Mouse (Mus musculus) olfactory bulb, adult 2 months (tissue): ENCODE measurements at regions not wholly inside any gene's neighbourhood (a gene's known extent, or its start where the extent isn't known, plus 50 kb on each side); places are given as distances from the start of the nearest gene placed in this dataset.

Source experiments
- H3K27ac ChIP-seq: fragments of 200-500 bp; 2 replicates; pipeline ENCODE4 v1.5.1; 2012; ENCODE audit warnings: low read depth, low read length; ENCODE audit not compliant: insufficient read depth
- H3K4me1 ChIP-seq: fragments of 200-500 bp; 2 replicates; pipeline ENCODE4 v1.6.1; 2012; ENCODE audit warnings: low read length; ENCODE audit not compliant: control insufficient read depth, insufficient read depth
- H3K4me3 ChIP-seq: fragments of 200-500 bp; 2 replicates; pipeline ENCODE4 v1.5.1; 2012; ENCODE audit warnings: mild to moderate bottlenecking, low read depth, low read length, moderate library complexity; ENCODE audit not compliant: insufficient read depth
- CTCF ChIP-seq: fragments of 200-500 bp; IDR thresholded peaks from 2 replicates; pipeline ENCODE4 v1.5.1; 2012; ENCODE audit warnings: low read depth, mild to moderate bottlenecking, low read length, moderate library complexity; ENCODE audit not compliant: insufficient read depth
- POLR2A ChIP-seq: fragments of 200-500 bp; IDR thresholded peaks from 2 replicates; pipeline ENCODE4 v1.6.1; 2012; ENCODE audit warnings: mild to moderate bottlenecking, low read depth, low read length, moderate library complexity; ENCODE audit not compliant: insufficient read depth
- WGBS: fragments of 180-500 bp; shearing (Covaris S2); methylation state at CpG from one replicate; pipeline ENCODE4 v1.1.7; 2018; 5-methylcytosine and 5-hydroxymethylcytosine counted together

DNA sequence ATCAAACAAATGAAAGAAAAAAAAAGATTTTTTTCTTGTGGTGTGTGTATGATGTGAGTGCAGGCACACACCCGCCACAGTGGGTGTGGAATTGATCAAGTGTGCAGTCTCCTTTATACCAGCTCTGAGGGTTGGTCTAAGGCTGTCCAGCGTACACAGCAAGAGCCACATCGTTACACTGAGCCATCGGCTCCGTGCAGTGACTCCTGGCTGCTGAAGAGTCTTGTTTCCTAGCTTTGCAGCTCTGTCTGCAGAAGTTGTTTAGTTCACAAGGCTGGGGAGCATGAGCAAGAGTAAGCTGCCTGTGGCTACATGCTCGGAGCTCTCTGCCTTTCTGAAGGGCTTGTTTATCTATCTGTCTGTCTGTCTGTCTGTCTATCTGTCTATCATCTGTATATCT is 193.5 kb downstream of the Slc30a10 start:
- TF ChIP-seq POLR2A = no peak
- TF ChIP-seq CTCF = no peak

DNA sequence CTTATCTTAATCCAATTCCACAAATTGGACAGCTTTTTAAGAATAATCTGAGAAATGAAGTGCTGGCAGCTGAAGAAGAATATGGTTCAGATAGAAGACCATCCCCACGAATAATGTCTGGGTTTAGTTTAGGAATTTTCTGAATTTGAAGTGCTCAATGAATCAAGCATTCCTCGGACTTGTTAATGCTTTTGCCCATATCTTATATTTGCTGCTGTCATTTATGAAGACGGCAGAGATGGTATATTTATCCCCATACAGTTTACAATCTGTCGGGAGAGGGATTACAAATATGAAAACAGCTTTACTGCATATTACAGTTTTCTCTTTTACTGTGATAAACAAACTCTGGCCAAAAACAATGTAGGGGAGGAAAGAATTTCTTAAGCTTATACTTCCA is 194.3 kb downstream of the Slc30a10 start:
- H3K27ac ChIP-seq = no peak overlapping the region
- no peak for TF ChIP-seq POLR2A
- WGBS = 91% methylated on average over 4 of the region's 4 CpGs

More for the DNA sequence above, 193.5 kb downstream of the Slc30a10 start:
- no peak overlapping the region for H3K4me3 ChIP-seq
- no peak overlapping the region for H3K27ac ChIP-seq
- 89% methylated on average over 6 of the region's 6 CpGs for WGBS
- H3K4me1 ChIP-seq = no peaks in the 10 kb centered on the region

DNA sequence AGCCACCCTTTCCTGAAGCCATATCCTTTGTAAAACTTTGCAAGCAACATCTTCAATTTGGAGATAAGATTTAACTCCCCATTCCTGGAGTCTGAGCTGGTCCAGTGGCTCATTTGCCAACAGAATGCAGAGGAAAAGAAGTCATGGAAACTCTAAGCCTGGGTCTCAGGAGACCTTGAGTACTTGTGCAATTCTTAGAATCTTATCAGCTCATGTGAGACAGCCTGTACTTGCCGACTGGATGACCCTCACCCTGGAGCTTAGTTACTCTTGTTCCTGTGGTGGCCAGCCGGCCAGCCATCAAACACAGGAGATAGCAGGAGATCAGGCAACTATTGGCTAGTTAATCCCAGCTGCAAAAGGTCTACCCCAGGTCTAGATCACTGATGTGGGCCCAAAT is 196.3 kb downstream of the Slc30a10 start:
- WGBS = 90% methylated on average over 2 of the region's 2 CpGs
- no peaks in the 10 kb centered on the region for H3K4me1 ChIP-seq
- no peak overlapping the region for H3K27ac ChIP-seq
- TF ChIP-seq POLR2A = no peak
- TF ChIP-seq CTCF = no peak
- H3K4me3 ChIP-seq = no peak overlapping the region

More for the DNA sequence above, 194.3 kb downstream of the Slc30a10 start:
- Histone ChIP-seq H3K4me1 (no peaks in the 10 kb centered on the region), H3K4me3 (no peak overlapping the region)

DNA sequence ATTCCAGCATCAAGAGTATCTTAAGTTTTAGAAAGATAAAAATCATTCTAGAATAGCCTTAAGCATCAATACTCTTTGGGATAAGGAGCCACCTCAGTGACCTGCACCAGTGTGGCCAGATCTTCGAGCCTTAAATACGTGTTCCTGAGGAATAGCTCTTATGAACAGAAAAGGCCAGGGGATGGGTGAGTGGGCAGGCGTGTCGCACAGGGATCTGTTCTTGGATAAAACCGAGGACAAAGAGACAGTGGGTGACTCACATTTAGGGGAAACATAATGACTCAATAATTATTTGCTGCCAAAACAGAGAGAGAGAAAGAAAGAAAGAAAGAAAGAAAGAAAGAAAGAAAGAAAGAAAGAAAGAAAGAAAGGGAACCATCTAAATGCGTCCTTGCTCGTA is 200.4 kb downstream of the Slc30a10 start:
- 36% methylated on average over 7 of the region's 7 CpGs for WGBS
- Histone ChIP-seq H3K27ac (0 out of 2 replicates have a peak overlapping the region, but pooled peaks have one; percentile 13), H3K4me1 (peaks cover 2% of the 10 kb centered on the region; the same call in 1 of the 2 replicates), H3K4me3 (no peak overlapping the region)
- TF ChIP-seq POLR2A = no peak
- TF ChIP-seq CTCF = no peak

DNA sequence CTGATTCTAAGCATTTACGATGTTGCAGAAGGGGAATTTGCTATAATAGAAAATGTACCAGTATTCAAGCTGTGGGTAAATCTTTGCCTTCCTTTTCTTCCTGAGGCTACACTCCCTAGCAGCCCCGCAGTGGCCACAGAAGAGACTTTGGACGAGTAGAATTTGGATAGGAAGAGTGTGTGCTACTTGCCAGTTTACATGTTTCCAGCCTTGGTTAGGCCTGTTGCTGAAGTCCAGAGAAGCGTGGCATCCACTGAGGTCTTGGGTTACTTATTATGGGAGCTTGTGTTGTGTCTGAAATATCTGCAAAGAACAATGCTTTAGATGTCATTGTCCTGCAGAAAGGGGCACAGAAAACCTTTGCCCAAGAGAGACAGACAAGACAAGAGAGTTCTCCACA is 200.8 kb downstream of the Slc30a10 start:
- TF ChIP-seq CTCF (no peak), POLR2A (no peak)
- WGBS = 54% methylated on average over 4 of the region's 4 CpGs
- Histone ChIP-seq H3K27ac (no peak overlapping the region), H3K4me1 (peaks cover 2% of the 10 kb centered on the region; the same call in 1 of the 2 replicates), H3K4me3 (no peak overlapping the region)

DNA sequence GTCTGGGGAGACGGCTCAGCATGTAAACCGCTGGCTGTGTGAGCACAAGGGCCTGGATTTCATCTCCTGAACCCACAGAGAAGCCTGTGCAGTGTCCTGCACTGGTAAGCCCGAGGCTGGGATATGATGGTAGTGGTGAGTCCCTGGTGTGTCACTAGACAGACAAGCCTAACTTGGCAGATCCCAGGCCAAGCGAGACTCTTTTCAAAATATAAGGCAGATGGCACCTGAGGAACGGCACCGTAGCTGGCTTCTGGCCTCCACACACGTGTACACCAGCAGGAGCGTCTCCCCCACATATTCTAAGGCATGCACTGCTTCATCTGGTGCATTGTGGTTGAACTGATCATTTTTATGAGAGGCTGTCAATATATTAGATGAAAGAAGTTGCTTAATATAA is 202.6 kb downstream of the Slc30a10 start:
- TF ChIP-seq CTCF (no peak), POLR2A (no peak)
- Histone ChIP-seq H3K4me3 (no peak overlapping the region), H3K4me1 (peaks cover 2% of the 10 kb centered on the region; the same call in 1 of the 2 replicates), H3K27ac (no peak overlapping the region)
- 95% methylated on average over 8 of the region's 8 CpGs for WGBS

DNA sequence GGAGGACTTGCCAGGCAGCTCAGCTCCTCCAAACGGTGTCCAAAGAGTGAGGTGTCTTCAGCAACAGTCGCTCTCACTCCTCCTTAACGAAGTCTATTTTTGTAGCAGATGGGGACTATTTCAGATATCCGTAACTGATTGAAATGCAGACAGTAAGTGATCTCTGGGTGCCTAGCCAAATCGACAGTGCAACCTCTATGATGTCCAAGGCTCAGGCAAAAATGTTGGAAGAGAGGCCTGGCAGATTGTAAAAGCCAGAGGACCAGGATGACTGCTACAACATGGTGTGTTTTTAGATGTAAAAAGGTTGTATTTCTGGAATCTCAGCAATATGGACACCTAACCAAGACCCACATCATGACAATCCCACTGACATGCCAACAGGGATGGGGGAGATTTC is 204.8 kb downstream of the Slc30a10 start:
- TF ChIP-seq CTCF (no peak), POLR2A (no peak)
- WGBS = 66% methylated on average over 5 of the region's 5 CpGs
- Histone ChIP-seq H3K27ac (no peak overlapping the region), H3K4me3 (no peak overlapping the region), H3K4me1 (peaks cover 2% of the 10 kb centered on the region; the same call in 1 of the 2 replicates)

DNA sequence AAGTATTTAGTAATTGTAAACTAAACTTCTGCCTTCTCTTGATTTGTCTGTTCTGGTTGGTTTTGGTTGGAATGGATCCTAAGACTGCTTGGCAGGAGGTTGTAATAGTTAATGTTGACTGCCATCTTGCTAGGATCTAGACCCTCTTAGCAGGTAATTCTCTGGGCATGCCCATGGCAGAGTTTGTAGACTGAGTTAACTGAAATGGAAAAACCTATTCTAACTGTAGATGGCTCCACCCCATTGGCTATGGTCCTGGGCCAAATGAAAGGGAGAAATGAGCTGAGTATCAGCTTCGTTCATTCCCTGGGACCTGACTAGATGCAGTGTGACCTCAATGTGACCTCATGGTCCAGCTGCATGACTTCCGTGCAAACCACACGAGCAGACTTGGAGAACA is 207.7 kb downstream of the Slc30a10 start:
- TF ChIP-seq CTCF = no peak
- TF ChIP-seq POLR2A = no peak
- Histone ChIP-seq H3K4me1 (peaks cover 2% of the 10 kb centered on the region; the same call in 1 of the 2 replicates), H3K27ac (no peak overlapping the region), H3K4me3 (no peak overlapping the region)
- WGBS = 90% methylated on average over 3 of the region's 3 CpGs

DNA sequence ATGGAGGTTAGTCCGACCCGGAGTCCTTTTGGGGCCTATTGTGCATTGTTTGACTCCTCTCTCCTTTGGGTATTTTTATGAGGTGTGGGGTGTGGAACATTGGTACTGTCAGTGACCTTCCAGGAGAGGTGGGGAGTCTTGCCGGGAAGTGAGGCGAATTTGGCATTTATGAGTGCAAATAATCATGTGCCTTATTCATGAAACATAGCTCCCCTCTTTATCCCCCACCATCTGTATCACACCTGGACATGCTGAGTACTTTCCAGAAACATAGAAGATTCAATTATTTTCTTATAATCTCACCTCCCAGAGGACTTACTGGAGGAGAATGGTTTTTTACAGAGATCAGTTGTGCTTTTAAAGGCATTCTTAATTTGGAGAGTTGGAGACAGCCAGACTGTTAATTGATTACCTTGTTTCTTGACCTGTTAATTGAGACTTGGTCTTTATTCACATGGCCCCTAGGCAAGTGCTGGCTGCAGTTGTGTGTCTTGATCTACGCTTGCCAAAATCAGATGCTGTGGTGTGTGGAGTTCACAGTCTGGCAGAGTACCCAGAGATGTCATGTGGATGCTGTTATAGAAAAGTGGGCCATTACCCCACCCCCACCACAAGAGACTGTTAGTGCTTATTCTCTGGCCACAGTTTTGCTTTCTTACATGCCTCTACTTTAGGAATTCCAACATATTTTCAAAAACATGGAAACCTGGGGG is 215.5 kb downstream of the Slc30a10 start:
- Histone ChIP-seq H3K4me3 (no peak overlapping the region), H3K4me1 (peaks cover 2% of the 10 kb centered on the region; the same call in 1 of the 2 replicates), H3K27ac (no peak overlapping the region)
- WGBS = 76% methylated on average over 5 of the region's 5 CpGs
- TF ChIP-seq CTCF (no peak), POLR2A (no peak)
